Mouse (Mus musculus) heart, embryonic 16.5 days (tissue): ENCODE measurements around the gene Rad51b. TPM values are rescaled to one million over a fixed set of nuclear protein-coding genes. Genes with fewer than 3 reads are reported as not detected.

Source experiments
- ATAC-seq: fragments of 200-750 bp; cut with Nextera tagmentation; replicated peaks from 2 replicates; pipeline ENCODE4 v1.8.0; 2017; ENCODE audit warnings: moderate number of reproducible peaks; ENCODE audit not compliant: insufficient read depth, low FRiP score; ENCODE audit errors: extremely low read depth
- H3K27ac ChIP-seq: fragments of 300-500 bp; sonication (generic); 2 replicates; pipeline ENCODE4 v1.5.1; 2014; ENCODE audit warnings: mild to moderate bottlenecking, low read length, control low read depth, moderate library complexity
- H3K27me3 ChIP-seq: fragments of 300-500 bp; sonication (generic); 2 replicates; pipeline ENCODE4 v1.6.1; 2014; ENCODE audit warnings: low read length, mixed read lengths; ENCODE audit not compliant: control insufficient read depth, insufficient read depth
- H3K36me3 ChIP-seq: fragments of 300-500 bp; sonication (generic); 2 replicates; pipeline ENCODE4 v1.6.1; 2014; ENCODE audit not compliant: control insufficient read depth, insufficient read depth
- H3K4me1 ChIP-seq: fragments of 300-500 bp; sonication (generic); 2 replicates; pipeline ENCODE4 v1.6.1; 2014; ENCODE audit warnings: low read length, mixed read lengths; ENCODE audit not compliant: control insufficient read depth, insufficient read depth
- H3K4me2 ChIP-seq: fragments of 300-500 bp; sonication (generic); 2 replicates; pipeline ENCODE4 v1.6.1; 2014; ENCODE audit warnings: low read depth, mild to moderate bottlenecking, control low read depth, low read length
- H3K4me3 ChIP-seq: fragments of 300-500 bp; sonication (generic); 2 replicates; pipeline ENCODE4 v1.5.1; 2014; ENCODE audit warnings: mild to moderate bottlenecking, control low read depth, low read length
- H3K9ac ChIP-seq: fragments of 300-500 bp; sonication (generic); 2 replicates; pipeline ENCODE4 v1.6.1; 2014; ENCODE audit warnings: low read length, control low read depth
- H3K9me3 ChIP-seq: fragments of 300-500 bp; sonication (generic); replicated peaks from 2 replicates; pipeline ENCODE4 v1.6.1; 2016; ENCODE audit warnings: low read length; ENCODE audit not compliant: control insufficient read depth
- WGBS: fragments of 180-500 bp; shearing (Covaris S2); extraction: QIAGEN DNeasy Blood & Tissue Kit; methylation state at CpG from one replicate; pipeline ENCODE4 v1.1.7; 2014; 5-methylcytosine and 5-hydroxymethylcytosine counted together
- polyA plus RNA-seq: library from polyadenylated mRNA; unstranded; fragments of >200 nt; fragmentation: Nextera tagmentation; extraction: Ambion mirVana; gene quantifications from 2 replicates; pipeline ENCODE4 v1.2.1, GENCODE M21; 2015

The Rad51b gene
- polyA plus RNA-seq, 1 experiment from 2014 or later = 5.0 TPM

GRCm38 (mm10) chr12:79527222-79527621, 230.1 kb downstream of the Rad51b start:
- 68% methylated on average over 3 of the region's 3 CpGs for WGBS
- H3K4me2 ChIP-seq = no peak overlapping the region

GRCm38 (mm10) chr12:79530275-79530902, 233.3 kb downstream of the Rad51b start:
- H3K9ac ChIP-seq = no peak overlapping the region
- no peaks in the 10 kb centered on the region for H3K36me3 ChIP-seq
- peaks cover 6% of the 10 kb centered on the region for H3K9me3 ChIP-seq
- no peak for ATAC-seq
- H3K4me3 ChIP-seq = no peak overlapping the region
- no peak overlapping the region for H3K27ac ChIP-seq
- no peaks in the 10 kb centered on the region for H3K27me3 ChIP-seq
- H3K4me2 ChIP-seq = no peak overlapping the region
- peaks cover 28% of the 10 kb centered on the region for H3K4me1 ChIP-seq
- WGBS = 75% methylated on average over 10 of the region's 10 CpGs

More at GRCm38 (mm10) chr12:79527222-79527621, 230.1 kb downstream of the Rad51b start:
- Histone ChIP-seq H3K4me3 (no peak overlapping the region), H3K27me3 (no peaks in the 10 kb centered on the region), H3K36me3 (no peaks in the 10 kb centered on the region), H3K4me1 (peaks cover 11% of the 10 kb centered on the region), H3K9me3 (peaks cover 6% of the 10 kb centered on the region), H3K27ac (no peak overlapping the region), H3K9ac (no peak overlapping the region)
- ATAC-seq = no peak

DNA sequence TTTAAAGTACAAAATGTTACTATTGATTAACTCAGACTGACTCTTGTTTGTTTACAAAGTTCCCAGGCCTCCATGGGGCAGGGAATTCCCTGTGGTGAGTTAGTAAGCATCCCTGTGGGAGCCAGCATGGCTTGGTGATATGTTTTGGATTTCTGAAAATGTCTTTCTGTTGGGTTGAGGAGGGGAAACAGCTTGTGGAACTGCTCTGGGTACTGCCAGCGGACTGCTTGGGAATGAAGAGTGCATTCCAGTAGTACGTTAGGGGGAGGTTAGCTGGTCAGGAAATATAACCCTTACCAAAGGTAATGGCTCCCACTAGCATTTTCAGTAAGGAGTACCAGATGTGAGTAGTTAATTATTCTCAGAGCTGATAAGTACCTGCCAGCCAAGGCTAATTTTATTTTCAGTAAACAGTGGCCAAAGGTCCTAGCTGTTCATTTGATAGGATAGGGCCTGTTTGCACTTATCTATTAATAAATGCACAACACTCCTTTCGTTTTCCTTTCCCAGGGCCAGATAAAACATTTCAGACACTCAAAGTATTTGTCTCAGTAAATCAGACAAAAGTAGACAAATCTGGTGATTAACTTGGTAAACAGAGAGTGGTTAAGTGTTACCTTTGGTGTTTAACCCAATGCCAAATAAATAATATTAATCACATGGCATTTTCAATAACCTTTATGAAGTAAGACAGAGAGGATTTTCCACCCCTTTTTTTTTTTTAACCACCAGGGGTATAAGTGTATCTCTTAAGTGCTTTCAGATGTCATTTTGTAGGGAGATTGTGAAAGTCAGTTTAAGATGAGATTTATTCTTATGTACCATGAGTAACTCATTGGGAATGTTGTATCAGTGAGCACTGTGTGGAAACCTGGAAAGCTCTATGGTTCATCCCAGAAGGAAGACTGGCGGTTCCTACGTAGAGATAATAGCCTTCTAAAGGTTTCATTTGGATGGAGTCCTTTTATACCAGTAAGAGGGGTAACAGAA, 235.0 kb downstream of the Rad51b start:
- H3K27ac ChIP-seq = peak overlapping the region; percentile 73
- H3K4me1 ChIP-seq = peaks cover 35% of the 10 kb centered on the region
- peaks cover 6% of the 10 kb centered on the region for H3K9me3 ChIP-seq
- no peaks in the 10 kb centered on the region for H3K27me3 ChIP-seq
- no peak overlapping the region for H3K4me2 ChIP-seq
- WGBS = 37% methylated on average over 5 of the region's 5 CpGs
- ATAC-seq = 0 out of 2 replicates have a peak, but pooled peaks have one; percentile 4
- peak overlapping the region; percentile 21; the same call in 1 of the 2 replicates for H3K9ac ChIP-seq
- no peaks in the 10 kb centered on the region for H3K36me3 ChIP-seq
- no peak overlapping the region for H3K4me3 ChIP-seq

DNA sequence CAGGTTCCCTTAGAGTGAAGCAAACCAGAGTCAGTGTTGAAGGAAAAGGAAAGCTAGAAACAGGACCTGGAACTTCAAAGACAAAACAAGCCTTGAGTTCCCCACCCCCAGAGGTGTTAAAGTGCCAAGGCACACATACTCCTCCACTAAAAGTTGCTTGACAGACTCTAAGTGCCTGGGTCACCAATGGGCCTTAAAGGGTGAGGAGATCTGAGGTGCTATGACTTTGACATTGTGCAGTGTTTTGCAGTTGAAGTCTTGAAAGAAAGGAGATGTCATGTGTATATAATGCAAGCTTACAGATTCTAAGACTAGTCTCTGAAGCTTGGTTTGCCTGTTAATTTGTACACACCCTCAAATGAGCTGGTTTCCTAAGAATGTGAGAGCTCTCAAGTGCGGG, 237.7 kb downstream of the Rad51b start:
- 44% methylated on average over 1 of the region's 1 CpGs for WGBS
- ATAC-seq = no peak
- H3K4me1 ChIP-seq = peaks cover 35% of the 10 kb centered on the region

DNA sequence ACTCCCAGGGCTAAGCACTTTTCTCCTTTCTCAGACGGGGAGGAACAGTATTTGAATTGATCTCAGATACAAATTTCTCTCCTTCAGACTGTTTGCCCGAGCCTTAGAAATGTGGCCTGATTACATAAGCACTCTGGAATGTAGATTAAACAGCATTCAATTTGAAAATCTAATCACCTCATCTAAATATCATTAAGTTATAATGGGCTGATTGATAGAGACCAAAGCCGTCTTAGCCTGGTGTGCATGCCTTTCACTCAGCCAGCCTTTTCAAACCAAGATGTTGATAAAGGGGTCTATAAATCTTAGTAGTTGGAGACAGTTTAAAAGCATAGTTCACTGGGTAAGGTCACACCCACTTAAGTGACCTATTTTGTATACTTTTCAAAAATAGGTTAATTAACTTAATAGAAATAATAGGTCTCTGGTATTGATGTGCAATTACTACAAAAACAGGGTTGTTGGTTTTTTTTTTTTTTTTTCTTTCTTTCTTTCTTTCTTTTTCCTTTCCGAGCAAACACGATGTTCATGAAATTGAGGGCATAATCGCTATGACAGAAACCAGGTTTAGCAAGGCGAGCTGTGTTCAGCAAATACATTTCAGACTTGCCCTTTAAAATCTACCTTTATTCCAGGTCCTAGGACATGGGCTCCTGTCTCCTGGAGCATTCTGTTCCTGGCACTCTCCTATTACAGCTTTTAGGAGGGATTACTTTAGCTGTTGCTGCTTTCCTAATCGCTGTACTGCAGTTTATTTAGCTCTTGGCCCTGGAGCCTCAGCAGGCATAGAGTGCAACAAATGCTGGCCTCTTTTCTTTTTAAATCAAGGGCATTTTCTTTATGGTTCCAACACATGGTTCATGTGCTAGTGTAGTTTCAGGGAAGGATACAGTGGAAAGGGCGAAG, 238.7 kb downstream of the Rad51b start:
- H3K4me1 ChIP-seq = peaks cover 35% of the 10 kb centered on the region

More for the DNA sequence above, 237.7 kb downstream of the Rad51b start:
- peak overlapping the region; percentile 57 for H3K27ac ChIP-seq
- no peaks in the 10 kb centered on the region for H3K36me3 ChIP-seq
- no peaks in the 10 kb centered on the region for H3K27me3 ChIP-seq
- H3K4me2 ChIP-seq = no peak overlapping the region
- no peak overlapping the region for H3K4me3 ChIP-seq
- H3K9ac ChIP-seq = no peak overlapping the region
- peaks cover under 1% of the 10 kb centered on the region; the same call in 1 of the 2 replicates for H3K9me3 ChIP-seq

GRCm38 (mm10) chr12:79540176-79540575, 243.1 kb downstream of the Rad51b start:
- 55% methylated on average over 5 of the region's 5 CpGs for WGBS

More for the DNA sequence above, 238.7 kb downstream of the Rad51b start:
- H3K9ac ChIP-seq = no peak overlapping the region
- H3K27me3 ChIP-seq = no peaks in the 10 kb centered on the region
- no peak overlapping the region for H3K4me3 ChIP-seq
- 51% methylated on average over 9 of the region's 9 CpGs for WGBS
- no peaks in the 10 kb centered on the region for H3K36me3 ChIP-seq
- ATAC-seq = no peak
- no peak overlapping the region for H3K4me2 ChIP-seq
- H3K9me3 ChIP-seq = no peaks in the 10 kb centered on the region
- peak overlapping the region; percentile 25; the same call in 1 of the 2 replicates for H3K27ac ChIP-seq

DNA sequence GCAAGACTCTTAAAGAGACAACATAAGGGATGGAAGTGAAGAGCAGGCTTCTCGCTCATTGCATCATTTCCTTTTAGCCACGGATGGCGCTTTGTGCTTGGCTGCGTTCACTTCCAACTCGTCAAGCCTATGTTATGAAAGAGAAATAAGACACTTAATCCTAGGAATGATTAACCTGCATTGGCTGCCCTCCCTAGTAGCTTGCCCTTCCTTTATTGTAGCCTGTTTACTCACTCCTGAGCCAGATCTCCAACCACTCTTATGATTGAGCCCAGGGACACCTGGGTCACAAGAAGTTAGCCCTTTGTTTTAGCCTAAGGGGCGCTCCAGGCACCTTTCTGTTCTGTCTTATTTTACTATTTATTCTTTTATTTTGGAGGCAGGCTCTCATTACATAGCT, 244.5 kb downstream of the Rad51b start:
- 78% methylated on average over 6 of the region's 6 CpGs for WGBS
- Histone ChIP-seq H3K4me3 (no peak overlapping the region), H3K27ac (no peak overlapping the region), H3K36me3 (no peaks in the 10 kb centered on the region), H3K27me3 (no peaks in the 10 kb centered on the region), H3K9ac (no peak overlapping the region), H3K4me2 (no peak overlapping the region), H3K4me1 (no peaks in the 10 kb centered on the region), H3K9me3 (no peaks in the 10 kb centered on the region)
- ATAC-seq = no peak

More at GRCm38 (mm10) chr12:79540176-79540575, 243.1 kb downstream of the Rad51b start:
- no peak for ATAC-seq
- Histone ChIP-seq H3K4me3 (no peak overlapping the region), H3K36me3 (no peaks in the 10 kb centered on the region), H3K27me3 (no peaks in the 10 kb centered on the region), H3K4me2 (no peak overlapping the region), H3K4me1 (peaks cover 9% of the 10 kb centered on the region), H3K27ac (no peak overlapping the region), H3K9ac (no peak overlapping the region), H3K9me3 (no peaks in the 10 kb centered on the region)

GRCm38 (mm10) chr12:79545063-79545462, 248.0 kb downstream of the Rad51b start:
- Histone ChIP-seq H3K36me3 (no peaks in the 10 kb centered on the region), H3K4me1 (peaks cover 3% of the 10 kb centered on the region; the same call in 1 of the 2 replicates), H3K27me3 (no peaks in the 10 kb centered on the region), H3K4me3 (no peak overlapping the region), H3K27ac (no peak overlapping the region), H3K4me2 (no peak overlapping the region), H3K9ac (no peak overlapping the region), H3K9me3 (no peaks in the 10 kb centered on the region)
- 56% methylated on average over 3 of the region's 3 CpGs for WGBS
- no peak for ATAC-seq
